Mouse (Mus musculus): ENCODE data around the gene Nmi. TPM values are rescaled to one million over a fixed set of nuclear protein-coding genes. Genes with fewer than 3 reads are reported as not detected.

Gene Nmi
- polyA plus RNA-seq, 1 experiment from 2014 or later, result 4.3 TPM

- H3K4me2 ChIP-seq (ENCODE audit: low read length), result no peak overlapping the region
- H3K27ac ChIP-seq (ENCODE audit: low read length), result no peak overlapping the region
- WGBS, result 91% methylated on average over 2 of the region's 2 CpGs
- H3K36me3 ChIP-seq (ENCODE audit: control insufficient read depth, insufficient read depth, low read length), result no peaks in the 10 kb centered on the region
- ATAC-seq, result no peak
- no peak overlapping the region for H3K4me3 ChIP-seq (ENCODE audit: low read depth, low read length)
- no peak overlapping the region for H3K9ac ChIP-seq (ENCODE audit: low read depth, low read length)
- H3K9me3 ChIP-seq (replicated peaks; ENCODE audit: control insufficient read depth, low read length, poor library complexity, severe bottlenecking), result no peaks in the 10 kb centered on the region
- no peaks in the 10 kb centered on the region for H3K4me1 ChIP-seq (ENCODE audit: control insufficient read depth, insufficient read depth, low read length)
- no peaks in the 10 kb centered on the region for H3K27me3 ChIP-seq (ENCODE audit: control insufficient read depth, insufficient read depth, low read depth, low read length)
Measured at GRCm38 (mm10) chr2:51989559-51989958, 16.3 kb upstream of the Nmi start.

GRCm38 (mm10) chr2:51986695-51987094 is 13.4 kb upstream of the Nmi start:
- H3K36me3 ChIP-seq (ENCODE audit: control insufficient read depth, insufficient read depth, low read length), result no peaks in the 10 kb centered on the region
- H3K27ac ChIP-seq (ENCODE audit: low read length), result no peak overlapping the region
- H3K4me3 ChIP-seq (ENCODE audit: low read depth, low read length), result no peak overlapping the region
- no peak overlapping the region for H3K9ac ChIP-seq (ENCODE audit: low read depth, low read length)
- no peak overlapping the region for H3K4me2 ChIP-seq (ENCODE audit: low read length)
- 86% methylated on average over 5 of the region's 5 CpGs for WGBS
- no peaks in the 10 kb centered on the region for H3K9me3 ChIP-seq (replicated peaks; ENCODE audit: control insufficient read depth, low read length, poor library complexity, severe bottlenecking)
- no peaks in the 10 kb centered on the region for H3K27me3 ChIP-seq (ENCODE audit: control insufficient read depth, insufficient read depth, low read depth, low read length)
- peaks cover 2% of the 10 kb centered on the region for H3K4me1 ChIP-seq (ENCODE audit: control insufficient read depth, insufficient read depth, low read length)
- no peak for ATAC-seq

GRCm38 (mm10) chr2:51986157-51986556 is 12.9 kb upstream of the Nmi start:
- peaks cover 6% of the 10 kb centered on the region for H3K4me1 ChIP-seq (ENCODE audit: control insufficient read depth, insufficient read depth, low read length)
- no peak for ATAC-seq
- no peaks in the 10 kb centered on the region for H3K9me3 ChIP-seq (replicated peaks; ENCODE audit: control insufficient read depth, low read length, poor library complexity, severe bottlenecking)
- H3K4me2 ChIP-seq (ENCODE audit: low read length), result no peak overlapping the region
- no peaks in the 10 kb centered on the region for H3K27me3 ChIP-seq (ENCODE audit: control insufficient read depth, insufficient read depth, low read depth, low read length)
- H3K36me3 ChIP-seq (ENCODE audit: control insufficient read depth, insufficient read depth, low read length), result no peaks in the 10 kb centered on the region
- WGBS, result 66% methylated on average over 9 of the region's 9 CpGs
- H3K9ac ChIP-seq (ENCODE audit: low read depth, low read length), result no peak overlapping the region
- H3K27ac ChIP-seq (ENCODE audit: low read length), result no peak overlapping the region
- H3K4me3 ChIP-seq (ENCODE audit: low read depth, low read length), result no peak overlapping the region

GRCm38 (mm10) chr2:51985241-51985640 is 11.9 kb upstream of the Nmi start:
- WGBS, result 94% methylated on average over 10 of the region's 10 CpGs

GRCm38 (mm10) chr2:51982288-51982687 is 9.0 kb upstream of the Nmi start:
- 71% methylated on average over 13 of the region's 13 CpGs for WGBS
- H3K27me3 ChIP-seq (ENCODE audit: control insufficient read depth, insufficient read depth, low read depth, low read length), result no peaks in the 10 kb centered on the region
- H3K9me3 ChIP-seq (replicated peaks; ENCODE audit: control insufficient read depth, low read length, poor library complexity, severe bottlenecking), result peaks cover 4% of the 10 kb centered on the region
- H3K4me3 ChIP-seq (ENCODE audit: low read depth, low read length), result no peak overlapping the region
- no peak for ATAC-seq
- H3K4me1 ChIP-seq (ENCODE audit: control insufficient read depth, insufficient read depth, low read length), result peaks cover 6% of the 10 kb centered on the region
- no peaks in the 10 kb centered on the region for H3K36me3 ChIP-seq (ENCODE audit: control insufficient read depth, insufficient read depth, low read length)
- H3K27ac ChIP-seq (ENCODE audit: low read length), result no peak overlapping the region
- H3K4me2 ChIP-seq (ENCODE audit: low read length), result no peak overlapping the region
- no peak overlapping the region for H3K9ac ChIP-seq (ENCODE audit: low read depth, low read length)

More at GRCm38 (mm10) chr2:51985241-51985640, 11.9 kb upstream of the Nmi start:
- Histone ChIP-seq H3K4me2 (ENCODE audit: low read length) (no peak overlapping the region), H3K4me1 (ENCODE audit: control insufficient read depth, insufficient read depth, low read length) (peaks cover 6% of the 10 kb centered on the region), H3K27ac (ENCODE audit: low read length) (no peak overlapping the region), H3K9ac (ENCODE audit: low read depth, low read length) (no peak overlapping the region), H3K4me3 (ENCODE audit: low read depth, low read length) (no peak overlapping the region), H3K9me3 (replicated peaks; ENCODE audit: control insufficient read depth, low read length, poor library complexity, severe bottlenecking) (no peaks in the 10 kb centered on the region), H3K27me3 (ENCODE audit: control insufficient read depth, insufficient read depth, low read depth, low read length) (no peaks in the 10 kb centered on the region), H3K36me3 (ENCODE audit: control insufficient read depth, insufficient read depth, low read length) (no peaks in the 10 kb centered on the region)
- no peak for ATAC-seq

- Histone ChIP-seq H3K4me2 (ENCODE audit: low read length) (peak overlapping the region; percentile 41), H3K9me3 (replicated peaks; ENCODE audit: control insufficient read depth, low read length, poor library complexity, severe bottlenecking) (peaks cover 4% of the 10 kb centered on the region), H3K4me1 (ENCODE audit: control insufficient read depth, insufficient read depth, low read length) (peaks cover 6% of the 10 kb centered on the region), H3K27me3 (ENCODE audit: control insufficient read depth, insufficient read depth, low read depth, low read length) (no peaks in the 10 kb centered on the region), H3K36me3 (ENCODE audit: control insufficient read depth, insufficient read depth, low read length) (no peaks in the 10 kb centered on the region), H3K4me3 (ENCODE audit: low read depth, low read length) (no peak overlapping the region; the same call in 1 of the 2 replicates), H3K27ac (ENCODE audit: low read length) (0 out of 2 replicates have a peak overlapping the region, but pooled peaks have one; percentile 41), H3K9ac (ENCODE audit: low read depth, low read length) (peak overlapping the region; percentile 41; the same call in 1 of the 2 replicates)
- 56% methylated on average over 11 of the region's 11 CpGs for WGBS
- ATAC-seq, result no peak
Measured at GRCm38 (mm10) chr2:51981630-51982029, 8.3 kb upstream of the Nmi start.

- peak overlapping the region; percentile 42 for H3K9ac ChIP-seq (ENCODE audit: low read depth, low read length)
- peak overlapping the region; percentile 44 for H3K4me3 ChIP-seq (ENCODE audit: low read depth, low read length)
- H3K27me3 ChIP-seq (ENCODE audit: control insufficient read depth, insufficient read depth, low read depth, low read length), result no peaks in the 10 kb centered on the region; the same call in 1 of the 2 replicates
- 0 out of 2 replicates have a peak overlapping the region, but pooled peaks have one; percentile 6 for H3K27ac ChIP-seq (ENCODE audit: low read length)
- WGBS, result 3% methylated on average over 40 of the region's 40 CpGs
- no peaks in the 10 kb centered on the region for H3K36me3 ChIP-seq (ENCODE audit: control insufficient read depth, insufficient read depth, low read length)
- H3K4me2 ChIP-seq (ENCODE audit: low read length), result peak overlapping the region; percentile 77
- peaks cover 2% of the 10 kb centered on the region; the same call in 1 of the 2 replicates for H3K4me1 ChIP-seq (ENCODE audit: control insufficient read depth, insufficient read depth, low read length)
- no peaks in the 10 kb centered on the region for H3K9me3 ChIP-seq (replicated peaks; ENCODE audit: control insufficient read depth, low read length, poor library complexity, severe bottlenecking)
- peak; percentile 79 for ATAC-seq
Measured at GRCm38 (mm10) chr2:51972641-51973409, 469 bp downstream of the Nmi start.

- Histone ChIP-seq H3K27ac (ENCODE audit: low read length) (no peak overlapping the region), H3K4me3 (ENCODE audit: low read depth, low read length) (peak overlapping the region; percentile 44), H3K27me3 (ENCODE audit: control insufficient read depth, insufficient read depth, low read depth, low read length) (no peaks in the 10 kb centered on the region; the same call in 1 of the 2 replicates), H3K9ac (ENCODE audit: low read depth, low read length) (no peak overlapping the region), H3K9me3 (replicated peaks; ENCODE audit: control insufficient read depth, low read length, poor library complexity, severe bottlenecking) (no peaks in the 10 kb centered on the region), H3K4me2 (ENCODE audit: low read length) (peak overlapping the region; percentile 77), H3K4me1 (ENCODE audit: control insufficient read depth, insufficient read depth, low read length) (peaks cover 2% of the 10 kb centered on the region; the same call in 1 of the 2 replicates), H3K36me3 (ENCODE audit: control insufficient read depth, insufficient read depth, low read length) (no peaks in the 10 kb centered on the region)
- WGBS, result 71% methylated on average over 5 of the region's 5 CpGs
- ATAC-seq, result peak; percentile 44; the same call in 1 of the 2 replicates
Measured at GRCm38 (mm10) chr2:51972142-51972541, 1.2 kb downstream of the Nmi start.

GRCm38 (mm10) chr2:51970897-51971296 is 2.4 kb downstream of the Nmi start:
- H3K36me3 ChIP-seq (ENCODE audit: control insufficient read depth, insufficient read depth, low read length), result no peaks in the 10 kb centered on the region
- no peak overlapping the region for H3K4me2 ChIP-seq (ENCODE audit: low read length)
- no peaks in the 10 kb centered on the region; the same call in 1 of the 2 replicates for H3K27me3 ChIP-seq (ENCODE audit: control insufficient read depth, insufficient read depth, low read depth, low read length)
- WGBS, result 98% methylated on average over 4 of the region's 4 CpGs
- no peaks in the 10 kb centered on the region for H3K9me3 ChIP-seq (replicated peaks; ENCODE audit: control insufficient read depth, low read length, poor library complexity, severe bottlenecking)
- H3K4me3 ChIP-seq (ENCODE audit: low read depth, low read length), result no peak overlapping the region
- peaks cover 2% of the 10 kb centered on the region; the same call in 1 of the 2 replicates for H3K4me1 ChIP-seq (ENCODE audit: control insufficient read depth, insufficient read depth, low read length)
- ATAC-seq, result no peak
- no peak overlapping the region for H3K27ac ChIP-seq (ENCODE audit: low read length)
- no peak overlapping the region for H3K9ac ChIP-seq (ENCODE audit: low read depth, low read length)
